Mouse (Mus musculus) midbrain, embryonic 13.5 days (tissue): ENCODE results near the gene Bst2. TPM values are rescaled to one million over a fixed set of nuclear protein-coding genes. Genes with fewer than 3 reads are reported as not detected.
A peak's percentile ranks its signal among the peaks of the same experiment; 100 is the strongest.
"Not testable (repeated sequence)": the region's sequence is repeated elsewhere in the genome, so short reads cannot be mapped to it uniquely, and the experiment has no call there.

Source experiments
- ATAC-seq: fragments of 200-750 bp; cut with Nextera tagmentation; 2 replicates; pipeline ENCODE4 v1.8.0; 2017; ENCODE audit warnings: mild to moderate bottlenecking, moderate TSS enrichment, moderate library complexity
- H3K27ac ChIP-seq: fragments of 300-500 bp; sonication (generic); 2 replicates; pipeline ENCODE4 v1.5.1; 2015; ENCODE audit warnings: inconsistent platforms, mild to moderate bottlenecking, moderate library complexity
- H3K27me3 ChIP-seq: fragments of 300-500 bp; sonication (generic); 2 replicates; pipeline ENCODE4 v1.6.1; 2015; ENCODE audit warnings: mild to moderate bottlenecking, inconsistent platforms
- H3K36me3 ChIP-seq: fragments of 300-500 bp; sonication (generic); 2 replicates; pipeline ENCODE4 v1.6.1; 2015; ENCODE audit warnings: mild to moderate bottlenecking, inconsistent platforms
- H3K4me1 ChIP-seq: fragments of 300-500 bp; sonication (generic); replicated peaks from 2 replicates; pipeline ENCODE4 v1.6.1; 2015; ENCODE audit warnings: inconsistent platforms
- H3K4me2 ChIP-seq: fragments of 300-500 bp; sonication (generic); replicated peaks from 2 replicates; pipeline ENCODE4 v1.6.1; 2015; ENCODE audit warnings: moderate library complexity, mild to moderate bottlenecking, inconsistent platforms
- H3K4me3 ChIP-seq: fragments of 300-500 bp; sonication (generic); replicated peaks from 2 replicates; pipeline ENCODE4 v1.5.1; 2015; ENCODE audit warnings: mild to moderate bottlenecking, inconsistent platforms
- H3K9ac ChIP-seq: fragments of 300-500 bp; sonication (generic); replicated peaks from 2 replicates; pipeline ENCODE4 v1.6.1; 2015; ENCODE audit warnings: mild to moderate bottlenecking, inconsistent platforms
- H3K9me3 ChIP-seq: fragments of 300-500 bp; sonication (generic); 2 replicates; pipeline ENCODE4 v1.6.1; 2016; ENCODE audit warnings: mild to moderate bottlenecking, inconsistent platforms
- WGBS: fragments of 180-500 bp; shearing (Covaris S2); methylation state at CpG from one replicate; pipeline ENCODE4 v1.1.7; 2015; 5-methylcytosine and 5-hydroxymethylcytosine counted together
- polyA plus RNA-seq: library from polyadenylated mRNA; unstranded; fragments of >200 nt; fragmentation: Nextera tagmentation; extraction: Ambion mirVana; gene quantifications from 2 replicates; pipeline ENCODE4 v1.2.1, GENCODE M21; 2015

Gene Bst2
- polyA plus RNA-seq, 1 experiment from 2014 or later: 9.8 TPM

GRCm38 (mm10) chr8:71530735-71531467 lies 6.4 kb downstream of the Bst2 start:
- H3K27me3 ChIP-seq: peaks cover 29% of the 10 kb centered on the region
- H3K36me3 ChIP-seq, H3K4me3 ChIP-seq, H3K9me3 ChIP-seq, ATAC-seq, H3K27ac ChIP-seq, H3K4me1 ChIP-seq, H3K9ac ChIP-seq, H3K4me2 ChIP-seq: not testable (repeated sequence)
- WGBS: 76% methylated on average over 6 of the region's 12 CpGs

GRCm38 (mm10) chr8:71528362-71529073 lies 8.7 kb downstream of the Bst2 start:
- Histone ChIP-seq H3K27ac (no peak overlapping the region), H3K4me2 (no peak overlapping the region), H3K36me3 (no peaks in the 10 kb centered on the region), H3K9me3 (no peaks in the 10 kb centered on the region), H3K27me3 (peaks cover 45% of the 10 kb centered on the region), H3K4me1 (peaks cover 14% of the 10 kb centered on the region; the same call in 1 of the 2 replicates), H3K4me3 (no peak overlapping the region), H3K9ac (no peak overlapping the region)
- WGBS: 86% methylated on average over 11 of the region's 11 CpGs
- ATAC-seq: 0 out of 2 replicates have a peak, but pooled peaks have one; percentile 7

- Histone ChIP-seq H3K4me2 (no peak overlapping the region), H3K9ac (no peak overlapping the region), H3K27me3 (peaks cover 54% of the 10 kb centered on the region), H3K4me1 (peaks cover 14% of the 10 kb centered on the region; the same call in 1 of the 2 replicates), H3K27ac (no peak overlapping the region), H3K36me3 (no peaks in the 10 kb centered on the region), H3K4me3 (no peak overlapping the region), H3K9me3 (no peaks in the 10 kb centered on the region)
- 47% methylated on average over 3 of the region's 3 CpGs for WGBS
- no peak for ATAC-seq
These were observed 9.9 kb downstream of the Bst2 start for GRCm38 (mm10) chr8:71527162-71527870.

DNA sequence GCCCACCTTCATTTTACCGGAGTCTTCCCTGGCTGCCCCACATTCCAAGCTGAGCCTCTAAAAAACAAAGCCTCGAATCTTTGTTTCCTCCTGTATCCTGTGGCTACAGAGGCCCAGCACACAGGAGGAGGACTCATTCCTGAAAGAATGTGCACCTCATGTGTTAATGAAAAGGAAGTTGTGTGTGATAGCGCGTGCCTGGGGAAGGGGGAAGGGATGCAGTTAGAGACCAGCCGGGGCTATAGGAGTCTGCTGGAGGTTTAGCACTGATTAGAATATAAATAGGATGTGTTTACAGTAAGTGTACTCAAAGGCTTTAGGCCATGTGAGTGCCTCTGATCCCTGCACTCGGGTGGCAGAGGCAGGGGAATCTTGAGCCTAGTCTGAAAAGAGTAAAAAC lies 11.0 kb downstream of the Bst2 start:
- Histone ChIP-seq H3K36me3 (no peaks in the 10 kb centered on the region), H3K27me3 (peaks cover 55% of the 10 kb centered on the region), H3K9me3 (no peaks in the 10 kb centered on the region), H3K4me2 (no peak overlapping the region), H3K4me3 (no peak overlapping the region), H3K4me1 (peaks cover 17% of the 10 kb centered on the region; the same call in 1 of the 2 replicates), H3K9ac (no peak overlapping the region), H3K27ac (no peak overlapping the region)
- ATAC-seq: no peak
- WGBS: 4% methylated on average over 6 of the region's 6 CpGs

DNA sequence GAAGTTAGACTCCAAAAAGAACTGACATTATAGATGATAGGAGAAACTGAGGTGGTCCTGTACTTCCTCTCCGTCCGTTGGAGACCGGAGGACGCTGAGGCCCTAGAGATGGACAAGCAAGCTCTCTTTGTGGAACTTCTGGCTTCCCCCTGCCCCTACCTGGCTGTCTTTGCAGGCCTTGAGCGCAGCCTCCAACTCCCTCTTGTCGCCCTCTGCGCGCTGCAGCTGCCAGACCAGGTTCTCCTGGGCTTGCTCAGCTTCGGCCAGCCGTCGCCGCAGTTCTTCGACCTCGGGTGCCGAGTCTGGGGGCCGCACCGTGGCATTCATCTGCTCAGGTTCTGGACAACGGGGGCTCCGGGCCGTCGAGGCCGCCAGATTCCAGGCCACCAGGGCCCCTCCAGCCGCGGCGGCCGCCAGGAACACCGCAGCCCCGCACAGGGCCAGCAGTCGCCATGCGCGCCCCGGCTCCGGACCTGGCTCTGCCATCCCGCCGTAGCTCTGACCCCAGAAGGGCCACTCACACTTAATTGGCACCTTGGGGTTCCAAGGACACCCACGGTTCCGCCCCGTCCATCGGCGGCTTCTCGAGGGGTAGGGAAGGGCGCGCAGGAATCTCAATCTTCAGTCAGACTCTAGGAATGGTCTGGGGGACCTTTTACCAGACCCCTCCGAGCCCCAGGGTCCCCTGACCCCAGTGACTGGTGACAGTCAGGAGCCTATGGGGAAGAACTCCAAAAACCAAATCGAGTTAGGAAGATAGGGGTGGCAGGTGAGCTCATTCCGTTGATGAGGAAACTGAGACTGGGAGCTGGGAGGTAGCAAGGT lies 11.8 kb downstream of the Bst2 start, which contains the start of gene Ccdc194:
TSS of gene Ccdc194 (minus strand) at position 486 of the 825 bp plus-strand sequence.
- no peak for ATAC-seq
- Histone ChIP-seq H3K4me3 (0 out of 2 replicates have a peak within 1 kb of the TSS, but pooled peaks have one; percentile 14), H3K4me1 (peaks cover 17% of the 10 kb centered on the region; the same call in 1 of the 2 replicates)

GRCm38 (mm10) chr8:71521634-71522033 lies 15.6 kb downstream of the Bst2 start:
- H3K9ac ChIP-seq: no peak overlapping the region
- H3K27me3 ChIP-seq: peaks cover 45% of the 10 kb centered on the region
- no peak overlapping the region for H3K4me3 ChIP-seq
- 3% methylated on average over 17 of the region's 17 CpGs for WGBS
- peak; percentile 84 for ATAC-seq
- H3K36me3 ChIP-seq: no peaks in the 10 kb centered on the region
- peaks cover 21% of the 10 kb centered on the region; the same call in 1 of the 2 replicates for H3K4me1 ChIP-seq
- H3K9me3 ChIP-seq: no peaks in the 10 kb centered on the region
- H3K4me2 ChIP-seq: no peak overlapping the region; the same call in 1 of the 2 replicates
- H3K27ac ChIP-seq: no peak overlapping the region

More for the DNA sequence above, 11.8 kb downstream of the Bst2 start, which contains the start of gene Ccdc194:
- 6% methylated on average over 46 of the region's 46 CpGs for WGBS
- Histone ChIP-seq H3K27me3 (peaks cover 58% of the 10 kb centered on the region), H3K9ac (no peak within 1 kb of the TSS), H3K27ac (no peak within 1 kb of the TSS), H3K9me3 (no peaks in the 10 kb centered on the region), H3K4me2 (peak within 1 kb of the TSS; percentile 25), H3K36me3 (no peaks in the 10 kb centered on the region)

- H3K36me3 ChIP-seq, ATAC-seq, H3K27ac ChIP-seq, H3K4me3 ChIP-seq, H3K9ac ChIP-seq, H3K9me3 ChIP-seq, H3K4me2 ChIP-seq: not testable (repeated sequence)
- peaks cover 12% of the 10 kb centered on the region; the same call in 1 of the 2 replicates for H3K4me1 ChIP-seq
- 43% methylated on average over 9 of the region's 10 CpGs for WGBS
- peaks cover 21% of the 10 kb centered on the region for H3K27me3 ChIP-seq
These were observed 18.0 kb downstream of the Bst2 start for GRCm38 (mm10) chr8:71519037-71519825.

DNA sequence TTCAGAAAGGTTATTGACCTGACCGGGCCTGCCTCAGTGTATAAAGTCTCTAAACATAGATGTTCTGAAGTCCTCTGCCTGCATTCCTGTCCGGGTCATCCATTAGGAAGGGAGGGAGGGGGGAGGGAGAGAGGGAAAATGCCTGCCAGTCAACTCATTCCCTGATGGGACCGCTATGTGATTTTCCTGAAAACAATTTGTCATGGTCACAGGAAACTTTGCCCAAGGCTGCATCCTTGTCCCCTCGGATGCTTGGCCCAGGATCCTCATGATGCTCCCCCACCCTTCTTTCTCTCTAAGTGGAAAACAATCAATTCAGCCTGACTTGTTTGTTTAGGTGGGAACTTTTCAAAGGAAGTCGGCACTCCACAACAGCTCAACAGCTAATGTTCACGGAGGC lies 20.5 kb downstream of the Bst2 start:
- 25% methylated on average over 6 of the region's 6 CpGs for WGBS
- no peaks in the 10 kb centered on the region for H3K9me3 ChIP-seq
- H3K27me3 ChIP-seq: 0 out of 2 replicates have a peak, but pooled peaks cover 5% of the 10 kb centered on the region
- no peak for ATAC-seq
- no peaks in the 10 kb centered on the region for H3K36me3 ChIP-seq
- no peak overlapping the region for H3K4me3 ChIP-seq
- H3K4me1 ChIP-seq: peaks cover 12% of the 10 kb centered on the region; the same call in 1 of the 2 replicates
- no peak overlapping the region for H3K9ac ChIP-seq
- no peak overlapping the region for H3K27ac ChIP-seq
- no peak overlapping the region for H3K4me2 ChIP-seq

- no peaks in the 10 kb centered on the region for H3K9me3 ChIP-seq
- WGBS: 76% methylated on average over 5 of the region's 5 CpGs
These were observed 22.2 kb downstream of the Bst2 start for GRCm38 (mm10) chr8:71515043-71515442.

DNA sequence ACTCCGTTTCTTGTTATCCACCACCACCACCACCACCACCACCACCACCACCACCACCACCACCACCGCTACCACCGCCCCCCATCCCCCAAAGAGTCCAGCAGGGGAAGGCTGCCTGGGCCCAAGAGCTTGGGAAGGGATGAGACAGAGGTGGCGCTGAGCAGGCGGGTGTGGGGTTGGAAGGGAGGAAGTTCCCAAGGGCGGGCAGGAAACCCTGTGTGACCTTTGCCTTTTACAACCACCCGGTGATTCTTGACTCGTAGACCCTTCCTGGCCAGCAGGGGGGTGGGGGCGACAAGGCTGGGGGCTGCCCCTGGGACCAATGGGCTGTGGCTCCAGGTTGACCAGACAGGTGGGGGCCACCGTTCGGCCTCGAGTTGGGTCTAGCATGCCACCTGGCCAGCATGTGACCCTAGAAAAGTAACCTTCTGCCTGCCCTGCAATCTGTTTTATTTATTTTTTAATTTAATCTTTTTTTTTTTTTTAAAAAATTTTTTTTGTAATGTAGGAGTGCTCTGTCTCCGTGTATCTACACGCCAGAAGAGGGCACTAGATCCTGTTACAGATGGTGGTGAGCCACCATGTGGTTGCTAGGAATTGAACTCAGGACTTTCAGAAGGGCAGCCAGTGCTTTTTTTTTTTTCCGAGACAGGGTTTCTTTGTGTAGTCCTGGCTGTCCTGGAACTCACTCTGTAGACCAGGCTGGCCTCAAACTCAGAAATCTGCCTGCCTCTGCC lies 24.1 kb downstream of the Bst2 start:
- Histone ChIP-seq H3K36me3 (no peaks in the 10 kb centered on the region), H3K4me2 (no peak overlapping the region), H3K9me3 (no peaks in the 10 kb centered on the region), H3K4me1 (0 out of 2 replicates have a peak, but pooled peaks cover 10% of the 10 kb centered on the region), H3K27ac (no peak overlapping the region), H3K27me3 (peaks cover 30% of the 10 kb centered on the region), H3K9ac (no peak overlapping the region), H3K4me3 (no peak overlapping the region)
- 79% methylated on average over 15 of the region's 15 CpGs for WGBS
- ATAC-seq: no peak

More at GRCm38 (mm10) chr8:71515043-71515442, 22.2 kb downstream of the Bst2 start:
- Histone ChIP-seq H3K4me1 (0 out of 2 replicates have a peak, but pooled peaks cover 10% of the 10 kb centered on the region), H3K27ac (no peak overlapping the region), H3K27me3 (peaks cover 14% of the 10 kb centered on the region), H3K4me2 (no peak overlapping the region), H3K9ac (no peak overlapping the region), H3K4me3 (no peak overlapping the region), H3K36me3 (no peaks in the 10 kb centered on the region)
- no peak for ATAC-seq
